Mouse (Mus musculus): Measurements from ENCODE around the gene Tek. TPM values are rescaled to one million over a fixed set of nuclear protein-coding genes. Genes with fewer than 3 reads are reported as not detected.

Gene Tek
- polyA plus RNA-seq (2017; shearing (Covaris generic)) = not detected

DNA sequence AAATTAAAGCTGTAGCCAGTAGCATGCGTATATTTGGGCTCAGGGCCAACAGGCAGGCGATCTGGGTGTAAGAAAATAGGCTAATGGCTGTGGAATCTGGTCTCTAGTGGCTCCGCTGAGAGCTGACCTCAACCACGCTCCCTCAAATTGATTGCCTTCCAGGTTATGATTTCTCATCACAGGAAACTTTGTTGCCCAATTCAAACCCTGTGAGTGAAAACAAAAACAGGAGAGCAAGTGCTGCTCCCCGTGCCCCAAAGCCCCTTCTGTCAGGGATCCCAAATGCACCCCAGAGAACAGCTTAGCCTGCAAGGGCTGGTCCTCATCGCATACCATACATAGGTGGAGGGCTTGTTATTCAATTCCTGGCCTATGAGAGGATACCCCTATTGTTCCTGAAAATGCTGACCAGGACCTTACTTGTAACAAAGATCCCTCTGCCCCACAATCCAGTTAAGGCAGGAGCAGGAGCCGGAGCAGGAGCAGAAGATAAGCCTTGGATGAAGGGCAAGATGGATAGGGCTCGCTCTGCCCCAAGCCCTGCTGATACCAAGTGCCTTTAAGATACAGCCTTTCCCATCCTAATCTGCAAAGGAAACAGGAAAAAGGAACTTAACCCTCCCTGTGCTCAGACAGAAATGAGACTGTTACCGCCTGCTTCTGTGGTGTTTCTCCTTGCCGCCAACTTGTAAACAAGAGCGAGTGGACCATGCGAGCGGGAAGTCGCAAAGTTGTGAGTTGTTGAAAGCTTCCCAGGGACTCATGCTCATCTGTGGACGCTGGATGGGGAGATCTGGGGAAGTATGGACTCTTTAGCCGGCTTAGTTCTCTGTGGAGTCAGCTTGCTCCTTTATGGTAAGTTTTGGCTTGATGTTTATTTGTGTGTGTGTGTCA is at the start of gene Tek:
Gene Tek, plus strand, starts transcription at position 452 of the 894 bp plus-strand sequence.

Other genes with a start within 250 kb of the Tek start
- gene Gm10306, start 182.7 kb upstream of the Tek start, polyA plus RNA-seq (2017; shearing (Covaris generic)) = not detected
- 17.0 TPM for gene Caap1, start 182.5 kb upstream of the Tek start, polyA plus RNA-seq (2017; shearing (Covaris generic))
- gene Plaa, start 136.0 kb upstream of the Tek start, polyA plus RNA-seq (2017; shearing (Covaris generic)) = 81.2 TPM
- gene Ift74, start 124.8 kb upstream of the Tek start, polyA plus RNA-seq (2017; shearing (Covaris generic)) = 2.4 TPM
- gene Lrrc19, start 89.1 kb upstream of the Tek start, polyA plus RNA-seq (2017; shearing (Covaris generic)) = not detected
- gene Eqtn, start 189.6 kb downstream of the Tek start, polyA plus RNA-seq (2017; shearing (Covaris generic)) = not detected
- gene Mysm1, start 239.8 kb downstream of the Tek start, polyA plus RNA-seq (2017; shearing (Covaris generic)) = 62.7 TPM

Measured in naive thymus-derived CD4-positive, alpha-beta T cell, adult 5 months (primary cell).